Mouse (Mus musculus) embryonic stem cell, embryonic (primary cell): ENCODE results near the gene Rnf167.

Experiments used
- CTCF ChIA-PET, 4 experiments: fragments of 300-600 bp in 2 of 4; fragments of 350-600 bp in 2 of 4; sonication (Branson Sonifier 250); formaldehyde crosslinking; loops; one replicate each; lab custom pipeline; 2022; ENCODE audit warnings: inconsistent platforms in 2 of 4; lab: Charles Lee
- POLR2A ChIA-PET, 4 experiments: fragments of 300-600 bp in 2 of 4; fragments of 350-600 bp in 2 of 4; sonication (Branson Sonifier 250); formaldehyde crosslinking; loops; one replicate each; lab custom pipeline; 2022; ENCODE audit warnings: antibody characterized with exemption in 4 of 4, inconsistent platforms in 1 of 4; lab: Charles Lee

Rnf167 gene

GRCm38 (mm10) chr11:70645461-70646258 is 1.4 kb upstream of the Rnf167 start:
- CTCF ChIA-PET, result no interaction called here
- POLR2A ChIA-PET, result interaction anchor here in 2 of 4 experiments (0.7 to 23.0 kb wide), 22 partner anchors 8 to 665 kb away, joined by 3 to 737 read pairs (median 6); partner anchors contain the start of genes 4930544D05Rik (in 2 of the 2), Pfn1 (in 2 of the 2), Spag7 (in 2 of the 2) and Arrb2 (in 1 of the 2)

- ChIA-PET CTCF (interaction anchor here in 2 of 4 experiments (1.2 to 2.0 kb wide), 3 partner anchors 19 to 170 kb away, joined by 3 to 12 read pairs (median 3); partner anchors contain the start of gene Camta2 (in 1 of the 2)), POLR2A (interaction anchor here (0.8 to 23.0 kb wide), 34 partner anchors 8 to 666 kb away, joined by 3 to 737 read pairs (median 11); partner anchors contain the start of genes Spag7 (in 4 of the 4), 4930544D05Rik (in 2 of the 4), Arrb2 (in 2 of the 4) and Eno3 (in 2 of the 4))
Measured at GRCm38 (mm10) chr11:70646259-70646555, 828 bp upstream of the Rnf167 start.

GRCm38 (mm10) chr11:70647716-70648420 is 833 bp downstream of the Rnf167 start:
- CTCF ChIA-PET, result interaction anchor here in 2 of 4 experiments (0.7 to 2.0 kb wide), 10 partner anchors 19 to 771 kb away, joined by 3 to 21 read pairs (median 4); partner anchors contain the start of genes Spag7 (in 2 of the 2), Camta2 (in 1 of the 2) and Slc2a4 (in 1 of the 2)
- POLR2A ChIA-PET, result interaction anchor here (0.7 to 23.0 kb wide), 56 partner anchors 8 to 728 kb away, joined by 3 to 737 read pairs (median 8); partner anchors contain the start of genes Spag7 (in 4 of the 4), 4930544D05Rik (in 3 of the 4), Inca1 (in 3 of the 4) and Kif1c (in 3 of the 4)

GRCm38 (mm10) chr11:70648512-70648911 is 1.5 kb downstream of the Rnf167 start:
- ChIA-PET POLR2A (interaction anchor here in 3 of 4 experiments (1.1 to 23.0 kb wide), 10 partner anchors 9 to 124 kb away, joined by 3 to 737 read pairs (median 32); partner anchors contain the start of genes Spag7 (in 3 of the 3), Eno3 (in 2 of the 3), 4930544D05Rik (in 1 of the 3) and Camta2 (in 1 of the 3)), CTCF (no interaction called here)

GRCm38 (mm10) chr11:70649185-70649734 is 2.2 kb downstream of the Rnf167 start:
- ChIA-PET CTCF (interaction anchor here in 1 of 4 experiments (0.6 kb wide), 1 partner anchor 128 kb away, joined by 3 read pairs; no protein-coding TSS in a partner anchor), POLR2A (interaction anchor here in 3 of 4 experiments (1.0 to 23.0 kb wide), 7 partner anchors 10 to 192 kb away, joined by 3 to 737 read pairs (median 4); partner anchors contain the start of genes Spag7 (in 3 of the 3), 4930544D05Rik (in 1 of the 3), Camta2 (in 1 of the 3) and Eno3 (in 1 of the 3))

- CTCF ChIA-PET, result interaction anchor here in 1 of 4 experiments (0.7 to 0.9 kb wide), 2 partner anchors 8 to 18 kb away, joined by 3 to 4 read pairs; partner anchors contain the start of gene Spag7
Measured at GRCm38 (mm10) chr11:70650322-70651175, 3.5 kb downstream of the Rnf167 start.

GRCm38 (mm10) chr11:70651391-70651790 is 4.4 kb downstream of the Rnf167 start:
- POLR2A ChIA-PET, result interaction anchor here (1.0 to 23.0 kb wide), 8 partner anchors 13 to 219 kb away, joined by 3 to 737 read pairs (median 23); partner anchors contain the start of genes Spag7 (in 4 of the 4), Arrb2 (in 1 of the 4), Camta2 (in 1 of the 4) and Eno3 (in 1 of the 4)
- CTCF ChIA-PET, result no interaction called here

More at GRCm38 (mm10) chr11:70650322-70651175, 3.5 kb downstream of the Rnf167 start:
- POLR2A ChIA-PET, result interaction anchor here (0.6 to 23.0 kb wide), 9 partner anchors 11 to 355 kb away, joined by 3 to 737 read pairs (median 3); partner anchors contain the start of genes Spag7 (in 3 of the 4), Arrb2 (in 1 of the 4), Camta2 (in 1 of the 4) and Eno3 (in 1 of the 4)

GRCm38 (mm10) chr11:70652029-70652883 is 5.2 kb downstream of the Rnf167 start:
- POLR2A ChIA-PET, result interaction anchor here (0.6 to 23.0 kb wide), 23 partner anchors 10 to 241 kb away, joined by 3 to 737 read pairs (median 3); partner anchors contain the start of genes Spag7 (in 4 of the 4), Arrb2 (in 2 of the 4), 4930544D05Rik (in 1 of the 4) and Camta2 (in 1 of the 4)
- CTCF ChIA-PET, result interaction anchor here in 1 of 4 experiments (0.7 kb wide), 1 partner anchor 71 kb away, joined by 3 read pairs; no protein-coding TSS in a partner anchor

- ChIA-PET CTCF (interaction anchor here in 1 of 4 experiments (0.7 kb wide), 1 partner anchor 72 kb away, joined by 3 read pairs; no protein-coding TSS in a partner anchor), POLR2A (interaction anchor here (0.6 to 23.0 kb wide), 21 partner anchors 12 to 367 kb away, joined by 3 to 737 read pairs (median 4); partner anchors contain the start of genes Spag7 (in 4 of the 4), Arrb2 (in 2 of the 4), 4930544D05Rik (in 1 of the 4) and Camta2 (in 1 of the 4))
Measured at GRCm38 (mm10) chr11:70652884-70653344, 5.9 kb downstream of the Rnf167 start.

GRCm38 (mm10) chr11:70653345-70654197 is 6.5 kb downstream of the Rnf167 start:
- ChIA-PET POLR2A (interaction anchor here (0.5 to 23.0 kb wide), 20 partner anchors 8 to 431 kb away, joined by 3 to 737 read pairs (median 4); partner anchors contain the start of genes Spag7 (in 4 of the 4), Arrb2 (in 2 of the 4), 4930544D05Rik (in 1 of the 4) and Derl2 (in 1 of the 4)), CTCF (interaction anchor here in 1 of 4 experiments (0.6 kb wide), 1 partner anchor 77 kb away, joined by 3 read pairs; no protein-coding TSS in a partner anchor)

GRCm38 (mm10) chr11:70654198-70654922 is 7.3 kb downstream of the Rnf167 start, which contains the start of gene Pfn1:
Gene Pfn1, minus strand, starts transcription at chr11:70654644.
- ChIA-PET CTCF (interaction anchor here in 2 of 4 experiments (0.6 to 1.4 kb wide), 2 partner anchors 15 to 76 kb away, joined by 3 to 5 read pairs; partner anchors contain the start of gene Spag7 (in 1 of the 2)), POLR2A (interaction anchor here (0.5 to 23.0 kb wide), 18 partner anchors 2 to 223 kb away, joined by 3 to 737 read pairs (median 4); partner anchors contain the start of genes Spag7 (in 4 of the 4), Eno3 (in 1 of the 4), Gp1ba (in 1 of the 4) and Inca1 (in 1 of the 4))

- POLR2A ChIA-PET, result interaction anchor here (0.9 to 23.0 kb wide), 17 partner anchors 3 to 223 kb away, joined by 3 to 737 read pairs (median 4); partner anchors contain the start of genes Spag7 (in 4 of the 4), Rnf167 (in 3 of the 4), Slc25a11 (in 3 of the 4) and Arrb2 (in 1 of the 4)
- CTCF ChIA-PET, result interaction anchor here in 2 of 4 experiments (1.1 to 1.4 kb wide), 2 partner anchors 14 to 15 kb away, joined by 3 to 5 read pairs; partner anchors contain the start of gene Spag7 (in 1 of the 2)
Measured at GRCm38 (mm10) chr11:70654923-70655570, 8.0 kb downstream of the Rnf167 start.
